In genomic region chr1:170967581-170967980, GRCm38 (mm10) we compare ENCODE assay signal across 23 mouse cellular contexts. TPM values are rescaled to one million over a fixed set of nuclear protein-coding genes. Genes with fewer than 3 reads are reported as not detected.
DNase-seq lines count a peak whose midpoint lies in the region; TF ChIP-seq lines count a peak whose summit lies in the region.
"Had no signal": no experiment of that assay in that cellular context is flagged by ENCODE, and none has a peak within 500 bp of the region (broad histone marks: within the 10 kb centered on the region; RNA-seq: fewer than 3 reads in every experiment).

No protein-coding gene starts in this region.

- TF ChIP-seq CTCF in spleen, adult 2 months (IDR thresholded peaks at IDR 0.05; ENCODE audit: extremely low read depth, insufficient read depth, insufficient read length, insufficient replicate concordance) = no peak

- H3K4me1 ChIP-seq in spleen, adult 2 months (ENCODE audit: control insufficient read depth, insufficient read depth, insufficient read length) = no peaks in the 10 kb centered on the region
- H3K4me1 ChIP-seq: midbrain, embryonic 13.5 days had no signal

- H3K27me3 ChIP-seq in spleen, adult 2 months (ENCODE audit: control insufficient read depth, insufficient read depth, low read length) = no peaks in the 10 kb centered on the region
- H3K27me3 ChIP-seq: heart, embryonic 12.5 days; limb, embryonic 13.5 days; lung, embryonic 15.5 days; midbrain, embryonic 13.5 days had no signal

- WGBS in spleen, adult 2 months = 59% methylated on average over 3 of the region's 3 CpGs

- peak overlapping the region; percentile 30; the same call in 1 of the 2 replicates for H3K27ac ChIP-seq in spleen, adult 2 months (ENCODE audit: insufficient read depth, low read length)
- H3K27ac ChIP-seq: limb, embryonic 13.5 days; lung, embryonic 15.5 days; midbrain, embryonic 13.5 days had no signal

- no peak for TF ChIP-seq POLR2A in spleen, adult 2 months (IDR thresholded peaks at IDR 0.05; ENCODE audit: low read depth, low read length)

- peak; percentile 18 for DNase-seq in adrenal gland, postnatal 14 days
- DNase-seq in adrenal gland, adult 8-10 months = no peak
- no peak for DNase-seq in spleen, adult 2 months (ENCODE audit: low read depth in 1 of 2, low spot score in 2 of 2)
- no peak for DNase-seq in spleen, adult 18-20 months
- peak; percentile 16 for DNase-seq in lung, postnatal 14 days
- peak; percentile 32 for DNase-seq in skeletal muscle tissue, adult 2 months (ENCODE audit: low read depth, low spot score)
- no peak for DNase-seq in retina, postnatal 1 day
- no peak for DNase-seq in cerebellum, postnatal 10 days
- DNase-seq: B cell, adult 2 months; cerebellum, adult 9-10 months; embryo, embryonic 11 days; forebrain, postnatal 0 days; heart, postnatal 4 days; right cerebral cortex, postnatal 25 days; thymus, adult 2 months had no signal

- H3K36me3 ChIP-seq in spleen, adult 2 months (ENCODE audit: control insufficient read depth, insufficient read depth, low read length) = peaks cover 28% of the 10 kb centered on the region
- H3K36me3 ChIP-seq: G1E; heart, embryonic 12.5 days; limb, embryonic 13.5 days; lung, embryonic 15.5 days; midbrain, embryonic 13.5 days had no signal

- no peak overlapping the region for H3K4me3 ChIP-seq in spleen, adult 2 months (ENCODE audit: extremely low read depth, insufficient read depth, insufficient read length)
- H3K4me3 ChIP-seq: heart, embryonic 12.5 days; limb, embryonic 13.5 days; lung, embryonic 15.5 days; midbrain, embryonic 13.5 days had no signal

RNA-seq across cellular contexts. Expression of gene Fcgr2b, which starts 8.8 kb away (rescaled TPM):
- 7.9 and 9.2 TPM in 2 replicates for total RNA-seq in adrenal gland, postnatal 14 days (2021)
- 10 to 100 TPM in 3 of 4 experiments, 1 to 10 TPM in 1; 6.4 to 15.5 (median 12.2) TPM for total RNA-seq in adrenal gland, adult 8-10 months (2022)
- polyA plus RNA-seq in spleen, adult 2 months (2012; rRNA removed) = 47.5 and 71.3 TPM in 2 replicates

RNA-seq across cellular contexts. Expression of gene Fcrla, which starts 40.2 kb away (rescaled TPM):
- total RNA-seq in adrenal gland, postnatal 14 days (2021) = 2.0 and 7.7 TPM in 2 replicates
- total RNA-seq in adrenal gland, adult 8-10 months (2022) = under 1 TPM; 0.21 to 0.81 (median 0.59) TPM
- polyA plus RNA-seq in spleen, adult 2 months (2012; rRNA removed) = 116 and 142 TPM in 2 replicates
- total RNA-seq: forebrain, postnatal 0 days; gastrocnemius, adult 8-10 months; layer of hippocampus, adult 18-20 months had no signal
- polyA plus RNA-seq: kidney, embryonic 14.5 days; limb, embryonic 13.5 days; midbrain, embryonic 13.5 days had no signal

RNA-seq across cellular contexts. Expression of gene Fcgr4, which starts 51.1 kb away (rescaled TPM):
- 0.49 and 0.89 TPM in 2 replicates for total RNA-seq in adrenal gland, postnatal 14 days (2021)
- 1 to 10 TPM; 4.1 to 7.5 (median 6.1) TPM for total RNA-seq in adrenal gland, adult 8-10 months (2022)
- 7.6 and 11.4 TPM in 2 replicates for polyA plus RNA-seq in spleen, adult 2 months (2012; rRNA removed)
- total RNA-seq: gastrocnemius, adult 8-10 months had no signal
- polyA plus RNA-seq: midbrain, embryonic 13.5 days had no signal

RNA-seq across cellular contexts. Expression of gene Fcrlb, which starts 54.8 kb away (rescaled TPM):
- not detected in 2 replicates for total RNA-seq in adrenal gland, postnatal 14 days (2021)
- total RNA-seq in adrenal gland, adult 8-10 months (2022) = not detected
- 1.5 and 2.5 TPM in 2 replicates for polyA plus RNA-seq in spleen, adult 2 months (2012; rRNA removed)
- total RNA-seq: forebrain, postnatal 0 days; G1E; gastrocnemius, adult 8-10 months; heart, postnatal 4 days had no signal
- polyA plus RNA-seq: G1E; heart, embryonic 12.5 days; kidney, embryonic 14.5 days; lung, embryonic 15.5 days had no signal

Comparison
In these comparisons a context has a peak if more than half of its experiments do, and no peak if none do; other contexts are left out.
1. DNase-seq: peak in adrenal gland, postnatal 14 days (single experiment), lung, postnatal 14 days (single experiment) and skeletal muscle tissue, adult 2 months (single experiment); none in adrenal gland, adult 8-10 months (single experiment), spleen, adult 2 months (0 of 2), spleen, adult 18-20 months (0 of 2), retina, postnatal 1 day (single experiment) and cerebellum, postnatal 10 days (0 of 2).